Mouse (Mus musculus) mature B cell (primary cell): ENCODE measurements around the gene Prickle2.

ENCODE experiments used
- in situ Hi-C: fragments of 300-500 bp; cut with MboI; formaldehyde crosslinking; loops from 2 replicates; pipeline ENCODE4 v1.14.3; 2019

Prickle2 gene

GRCm38 (mm10) chr6:92446662-92447061 lies 259.3 kb downstream of the Prickle2 start:
- in situ Hi-C loops: no loop called here

- in situ Hi-C loops: no loop called here
These were observed 264.8 kb downstream of the Prickle2 start for GRCm38 (mm10) chr6:92441205-92441604.

- in situ Hi-C loops: no loop called here
These were observed 265.7 kb downstream of the Prickle2 start for GRCm38 (mm10) chr6:92440251-92440650.

- in situ Hi-C loops: no loop called here
These were observed 273.8 kb downstream of the Prickle2 start for GRCm38 (mm10) chr6:92432146-92432545.

- in situ Hi-C loops: no loop called here
These were observed 278.4 kb downstream of the Prickle2 start for GRCm38 (mm10) chr6:92427406-92428171.

- in situ Hi-C loops: no loop called here
These were observed 280.1 kb downstream of the Prickle2 start for GRCm38 (mm10) chr6:92425901-92426300.

- in situ Hi-C loops: no loop called here
These were observed 280.5 kb downstream of the Prickle2 start for GRCm38 (mm10) chr6:92425476-92425875.

GRCm38 (mm10) chr6:92424991-92425390 lies 281.0 kb downstream of the Prickle2 start:
- in situ Hi-C loops: no loop called here

GRCm38 (mm10) chr6:92422286-92422685 lies 283.7 kb downstream of the Prickle2 start:
- in situ Hi-C loops: no loop called here

GRCm38 (mm10) chr6:92420106-92420505 lies 285.8 kb downstream of the Prickle2 start:
- in situ Hi-C loops: no loop called here

- in situ Hi-C loops: no loop called here
These were observed 290.6 kb downstream of the Prickle2 start for GRCm38 (mm10) chr6:92415405-92415755.

- in situ Hi-C loops: no loop called here
These were observed 291.2 kb downstream of the Prickle2 start for GRCm38 (mm10) chr6:92414478-92415404.

GRCm38 (mm10) chr6:92413982-92414381 lies 292.0 kb downstream of the Prickle2 start:
- in situ Hi-C loops: no loop called here

- in situ Hi-C loops: no loop called here
These were observed 296.2 kb downstream of the Prickle2 start for GRCm38 (mm10) chr6:92409788-92410187.

GRCm38 (mm10) chr6:92407259-92407658 lies 298.7 kb downstream of the Prickle2 start:
- in situ Hi-C loops: no loop called here

- in situ Hi-C loops: no loop called here
These were observed 300.4 kb downstream of the Prickle2 start for GRCm38 (mm10) chr6:92405571-92405970.

GRCm38 (mm10) chr6:92397876-92398275 lies 308.1 kb downstream of the Prickle2 start:
- in situ Hi-C loops: no loop called here

- in situ Hi-C loops: no loop called here
These were observed 310.4 kb downstream of the Prickle2 start for GRCm38 (mm10) chr6:92395556-92395955.

GRCm38 (mm10) chr6:92395143-92395542 lies 310.8 kb downstream of the Prickle2 start:
- in situ Hi-C loops: no loop called here

GRCm38 (mm10) chr6:92394628-92395027 lies 311.3 kb downstream of the Prickle2 start:
- in situ Hi-C loops: no loop called here

- in situ Hi-C loops: no loop called here
These were observed 315.6 kb downstream of the Prickle2 start for GRCm38 (mm10) chr6:92390321-92390720.

GRCm38 (mm10) chr6:92388681-92389080 lies 317.3 kb downstream of the Prickle2 start:
- in situ Hi-C loops: no loop called here
